22 mouse cellular contexts compared by ENCODE assay signal in genomic region chr4:138288691-138289090, GRCm38 (mm10). TPM values are rescaled to one million over a fixed set of nuclear protein-coding genes. Genes with fewer than 3 reads are reported as not detected.
DNase-seq lines count a peak whose midpoint lies in the region; ATAC-seq and TF ChIP-seq lines count a peak whose summit lies in the region.
"Had no signal": no experiment of that assay in that cellular context is flagged by ENCODE, and none has a peak within 500 bp of the region (broad histone marks: within the 10 kb centered on the region; RNA-seq: fewer than 3 reads in every experiment).

No protein-coding gene starts in this region.

- no peaks in the 10 kb centered on the region for H3K4me1 ChIP-seq in midbrain, embryonic 11.5 days (ENCODE audit: control insufficient read depth, insufficient read depth, low read length)
- peaks cover 5% of the 10 kb centered on the region; the same call in 1 of the 2 replicates for H3K4me1 ChIP-seq in midbrain, embryonic 15.5 days
- peaks cover 23% of the 10 kb centered on the region for H3K4me1 ChIP-seq in E14TG2a.4 (replicated peaks; ENCODE audit: low read depth, low read length)
- H3K4me1 ChIP-seq: embryonic facial prominence, embryonic 15.5 days; forebrain, embryonic 10.5 days; heart, embryonic 15.5 days had no signal

- H3K4me3 ChIP-seq in midbrain, embryonic 11.5 days (ENCODE audit: low read depth, low read length), result no peak overlapping the region
- no peak overlapping the region for H3K4me3 ChIP-seq in midbrain, embryonic 15.5 days
- 0 out of 2 replicates have a peak overlapping the region, but pooled peaks have one; percentile 17 for H3K4me3 ChIP-seq in E14TG2a.4 (replicated peaks; ENCODE audit: low read length)
- H3K4me3 ChIP-seq: embryonic facial prominence, embryonic 15.5 days; erythroblast, embryonic 14.5 days; forebrain, embryonic 10.5 days; heart, adult 2 months; heart, embryonic 15.5 days; hindbrain, embryonic 13.5 days had no signal

- no peaks in the 10 kb centered on the region for H3K9me3 ChIP-seq in midbrain, embryonic 11.5 days (ENCODE audit: control insufficient read depth, low read length)
- no peaks in the 10 kb centered on the region for H3K9me3 ChIP-seq in midbrain, embryonic 15.5 days
- peaks cover 15% of the 10 kb centered on the region for H3K9me3 ChIP-seq in E14TG2a.4 (ENCODE audit: low read length)
- H3K9me3 ChIP-seq: embryonic facial prominence, embryonic 15.5 days; heart, embryonic 15.5 days; hindbrain, embryonic 13.5 days had no signal

- peak; percentile 21 for DNase-seq in midbrain, embryonic 11.5 days (ENCODE audit: low spot score, missing footprints)
- DNase-seq in frontal cortex, postnatal 10 days (ENCODE audit: low spot score in 2 of 2), result no peak
- no peak for DNase-seq in cerebellum, adult 9-11 months
- DNase-seq: adrenal gland, postnatal 14 days; cerebellum, adult 18-20 months; cerebellum, postnatal 10 days; embryo, embryonic 11 days; gastrocnemius, postnatal 10 days; heart, adult 2 months; heart, postnatal 14 days had no signal

- no peaks in the 10 kb centered on the region for H3K36me3 ChIP-seq in midbrain, embryonic 11.5 days (ENCODE audit: control insufficient read depth, insufficient read depth, low read length)
- H3K36me3 ChIP-seq in midbrain, embryonic 15.5 days (replicated peaks), result no peaks in the 10 kb centered on the region
- no peaks in the 10 kb centered on the region for H3K36me3 ChIP-seq in E14TG2a.4 (ENCODE audit: insufficient read depth, low read length)
- H3K36me3 ChIP-seq: embryonic facial prominence, embryonic 15.5 days; forebrain, embryonic 10.5 days; heart, embryonic 15.5 days; hindbrain, embryonic 13.5 days had no signal

- no peak for TF ChIP-seq CTCF in E14TG2a.4 (conservative IDR thresholded peaks at IDR 0.05; ENCODE audit: low read length)

- WGBS in midbrain, embryonic 11.5 days, result 90% methylated on average over 7 of the region's 7 CpGs
- 82% methylated on average over 7 of the region's 7 CpGs for WGBS in midbrain, embryonic 15.5 days

- H3K4me2 ChIP-seq in midbrain, embryonic 11.5 days, result no peak overlapping the region
- H3K4me2 ChIP-seq in midbrain, embryonic 15.5 days, result no peak overlapping the region
- H3K4me2 ChIP-seq: embryonic facial prominence, embryonic 15.5 days; heart, embryonic 11.5 days; heart, embryonic 15.5 days; hindbrain, embryonic 13.5 days had no signal

- no peaks in the 10 kb centered on the region for H3K27me3 ChIP-seq in midbrain, embryonic 11.5 days (ENCODE audit: control insufficient read depth, insufficient read depth, low read length)
- no peaks in the 10 kb centered on the region for H3K27me3 ChIP-seq in midbrain, embryonic 15.5 days (replicated peaks)
- H3K27me3 ChIP-seq in E14TG2a.4 (ENCODE audit: insufficient read depth, low read length), result peaks cover 15% of the 10 kb centered on the region
- H3K27me3 ChIP-seq: heart, embryonic 15.5 days; Patski had no signal

- H3K9ac ChIP-seq in midbrain, embryonic 11.5 days (ENCODE audit: low read length), result no peak overlapping the region
- H3K9ac ChIP-seq in midbrain, embryonic 15.5 days, result no peak overlapping the region
- H3K9ac ChIP-seq: embryonic facial prominence, embryonic 15.5 days; heart, embryonic 15.5 days had no signal

- no peak for ATAC-seq in midbrain, embryonic 11.5 days (ENCODE audit: low FRiP score)
- no peak for ATAC-seq in midbrain, embryonic 15.5 days (replicated peaks)
- ATAC-seq in megakaryocyte, adult 5-6 weeks (ENCODE audit: poor library complexity, severe bottlenecking), result peak; percentile 89
- ATAC-seq: activated CD4-positive, CD25-positive, alpha-beta regulatory T cell, adult 4 months; forebrain, embryonic 14.5 days; Patski had no signal

- H3K27ac ChIP-seq in midbrain, embryonic 11.5 days (ENCODE audit: low read depth, low read length), result no peak overlapping the region
- no peak overlapping the region for H3K27ac ChIP-seq in midbrain, embryonic 15.5 days
- H3K27ac ChIP-seq: embryonic facial prominence, embryonic 15.5 days; forebrain, embryonic 10.5 days; heart, adult 2 months; heart, embryonic 15.5 days; hindbrain, embryonic 13.5 days had no signal

RNA-seq across cellular contexts. Expression of gene Ddost, which starts 15.8 kb away (rescaled TPM):
- 209 and 219 TPM in 2 replicates for polyA plus RNA-seq in midbrain, embryonic 11.5 days (2014; fragmentation: Nextera tagmentation; extraction: Ambion mirVana)
- 203 and 212 TPM in 2 replicates for polyA plus RNA-seq in midbrain, embryonic 15.5 days (2015; fragmentation: Nextera tagmentation; extraction: Ambion mirVana)
- total RNA-seq in megakaryocyte, adult 5-6 weeks (2015), result 137 and 143 TPM in 2 replicates
- total RNA-seq in megakaryocyte, adult 5-6 weeks (2017), result 100 and 102 TPM in 2 replicates

RNA-seq across cellular contexts. Expression of gene Pink1, which starts 37.4 kb away (rescaled TPM):
- 21.6 and 22.4 TPM in 2 replicates for polyA plus RNA-seq in midbrain, embryonic 11.5 days (2014; fragmentation: Nextera tagmentation; extraction: Ambion mirVana)
- 105 and 113 TPM in 2 replicates for polyA plus RNA-seq in midbrain, embryonic 15.5 days (2015; fragmentation: Nextera tagmentation; extraction: Ambion mirVana)
- total RNA-seq in megakaryocyte, adult 5-6 weeks (2015), result 26.9 and 31.8 TPM in 2 replicates
- total RNA-seq in megakaryocyte, adult 5-6 weeks (2017), result 29.8 and 32.2 TPM in 2 replicates

RNA-seq across cellular contexts. Expression of gene Kif17, which starts 38.5 kb away (rescaled TPM):
- 0.44 and 0.48 TPM in 2 replicates for polyA plus RNA-seq in midbrain, embryonic 11.5 days (2014; fragmentation: Nextera tagmentation; extraction: Ambion mirVana)
- polyA plus RNA-seq in midbrain, embryonic 15.5 days (2015; fragmentation: Nextera tagmentation; extraction: Ambion mirVana), result 2.8 and 3.8 TPM in 2 replicates
- 0.13 and 0.25 TPM in 2 replicates for total RNA-seq in megakaryocyte, adult 5-6 weeks (2015)
- total RNA-seq in megakaryocyte, adult 5-6 weeks (2017), result 0.12 and 0.59 TPM in 2 replicates
- polyA plus RNA-seq: activated CD4-positive, CD25-positive, alpha-beta regulatory T cell, adult 4 months had no signal

RNA-seq across cellular contexts. Expression of gene Sh2d5, which starts 38.5 kb away (rescaled TPM):
- polyA plus RNA-seq in midbrain, embryonic 11.5 days (2014; fragmentation: Nextera tagmentation; extraction: Ambion mirVana), result 0.94 TPM in 2 replicates
- polyA plus RNA-seq in midbrain, embryonic 15.5 days (2015; fragmentation: Nextera tagmentation; extraction: Ambion mirVana), result 17.0 and 17.4 TPM in 2 replicates
- total RNA-seq in megakaryocyte, adult 5-6 weeks (2015), result 1.5 and 2.4 TPM in 2 replicates
- 1.2 and 1.3 TPM in 2 replicates for total RNA-seq in megakaryocyte, adult 5-6 weeks (2017)
- total RNA-seq: heart, adult 2 months had no signal
